Mouse (Mus musculus): ENCODE measurements at regions not wholly inside any gene's neighbourhood (a gene's known extent, or its start where the extent isn't known, plus 50 kb on each side); places are given as distances from the start of the nearest gene placed in this dataset.

DNA sequence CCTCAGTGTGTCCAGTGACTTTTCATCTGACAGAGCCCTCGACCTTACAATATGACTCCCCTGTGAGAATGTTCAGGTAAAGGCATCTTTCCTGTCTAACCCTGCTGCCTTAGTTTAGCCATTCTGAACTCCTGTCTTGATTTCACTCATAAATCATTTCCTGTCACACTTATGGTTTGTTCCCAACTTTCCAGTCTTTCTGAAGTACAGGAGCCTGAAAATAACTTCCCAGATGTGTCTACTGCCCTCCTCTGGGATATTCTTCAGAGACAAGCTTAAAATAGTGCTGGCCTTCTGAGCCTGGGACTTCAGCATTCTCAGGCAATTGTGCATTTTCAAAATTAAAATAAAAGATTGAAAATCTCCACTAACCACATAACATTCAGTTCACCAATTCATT, 204.1 kb downstream of the Car2 start:
- TF ChIP-seq POLR2A (IDR thresholded peaks at IDR 0.05; ENCODE audit: borderline replicate concordance, extremely low read depth, low read depth, low read length) (no peak), CTCF (IDR thresholded peaks at IDR 0.05; ENCODE audit: insufficient read depth, low read length) (no peak)

Measured in lung, adult 2 months (tissue).